Mouse (Mus musculus): ENCODE results near the gene Zfp444.
"Not testable (repeated sequence)": the region's sequence is repeated elsewhere in the genome, so short reads cannot be mapped to it uniquely, and the experiment has no call there.

Gene Zfp444

GRCm38 (mm10) chr7:6161541-6161940, 10.5 kb upstream of the Zfp444 start:
- DNase-seq (ENCODE audit: extremely low spot score, low spot score) = no peak

- DNase-seq (ENCODE audit: extremely low spot score, low spot score) = no peak
Observed at GRCm38 (mm10) chr7:6162172-6162571, 9.9 kb upstream of the Zfp444 start.

GRCm38 (mm10) chr7:6164671-6165070, 7.4 kb upstream of the Zfp444 start:
- DNase-seq (ENCODE audit: extremely low spot score, low spot score) = no peak

GRCm38 (mm10) chr7:6169403-6169802, 2.6 kb upstream of the Zfp444 start:
- no peak for DNase-seq (ENCODE audit: extremely low spot score, low spot score)

GRCm38 (mm10) chr7:6170391-6170790, 1.6 kb upstream of the Zfp444 start:
- DNase-seq (ENCODE audit: extremely low spot score, low spot score) = no peak

- no peak for DNase-seq (ENCODE audit: extremely low spot score, low spot score)
Observed at GRCm38 (mm10) chr7:6170871-6171270, 1.2 kb upstream of the Zfp444 start.

GRCm38 (mm10) chr7:6171444-6172005, 501 bp upstream of the Zfp444 start:
- DNase-seq (ENCODE audit: extremely low spot score, low spot score) = peak; percentile 64

- no peak for DNase-seq (ENCODE audit: extremely low spot score, low spot score)
Observed at GRCm38 (mm10) chr7:6172674-6173244, 733 bp downstream of the Zfp444 start.

- no peak for DNase-seq (ENCODE audit: extremely low spot score, low spot score)
Observed at GRCm38 (mm10) chr7:6173872-6174271, 1.8 kb downstream of the Zfp444 start.

GRCm38 (mm10) chr7:6174365-6174987, 2.5 kb downstream of the Zfp444 start:
- DNase-seq (ENCODE audit: extremely low spot score, low spot score) = not testable (repeated sequence)

- DNase-seq (ENCODE audit: extremely low spot score, low spot score) = no peak
Observed at GRCm38 (mm10) chr7:6179013-6179412, 7.0 kb downstream of the Zfp444 start.

- DNase-seq (ENCODE audit: extremely low spot score, low spot score) = no peak
Observed at GRCm38 (mm10) chr7:6182882-6183281, 10.9 kb downstream of the Zfp444 start.

GRCm38 (mm10) chr7:6183802-6184201, 11.8 kb downstream of the Zfp444 start:
- no peak for DNase-seq (ENCODE audit: extremely low spot score, low spot score)

GRCm38 (mm10) chr7:6184521-6184920, 12.5 kb downstream of the Zfp444 start:
- no peak for DNase-seq (ENCODE audit: extremely low spot score, low spot score)

GRCm38 (mm10) chr7:6185391-6185790, 13.4 kb downstream of the Zfp444 start:
- no peak for DNase-seq (ENCODE audit: extremely low spot score, low spot score)

GRCm38 (mm10) chr7:6186176-6186575, 14.2 kb downstream of the Zfp444 start:
- no peak for DNase-seq (ENCODE audit: extremely low spot score, low spot score)

GRCm38 (mm10) chr7:6186756-6187155, 14.7 kb downstream of the Zfp444 start:
- DNase-seq (ENCODE audit: extremely low spot score, low spot score) = no peak

GRCm38 (mm10) chr7:6189542-6189941, 17.5 kb downstream of the Zfp444 start:
- DNase-seq (ENCODE audit: extremely low spot score, low spot score) = peak; percentile 24

GRCm38 (mm10) chr7:6191376-6191775, 19.4 kb downstream of the Zfp444 start:
- DNase-seq (ENCODE audit: extremely low spot score, low spot score) = peak; percentile 58

GRCm38 (mm10) chr7:6194129-6194528, 22.1 kb downstream of the Zfp444 start:
- peak; percentile 64 for DNase-seq (ENCODE audit: extremely low spot score, low spot score)

- no peak for DNase-seq (ENCODE audit: extremely low spot score, low spot score)
Observed at GRCm38 (mm10) chr7:6195777-6196176, 23.8 kb downstream of the Zfp444 start.

- DNase-seq (ENCODE audit: extremely low spot score, low spot score) = no peak
Observed at GRCm38 (mm10) chr7:6196790-6197189, 24.8 kb downstream of the Zfp444 start, which contains the start of gene Galp. Galp (plus strand) TSS chr7:6197090.

GRCm38 (mm10) chr7:6204200-6204599, 32.2 kb downstream of the Zfp444 start:
- DNase-seq (ENCODE audit: extremely low spot score, low spot score) = no peak
